Mouse (Mus musculus): ENCODE results near the gene Fancc.

DNA sequence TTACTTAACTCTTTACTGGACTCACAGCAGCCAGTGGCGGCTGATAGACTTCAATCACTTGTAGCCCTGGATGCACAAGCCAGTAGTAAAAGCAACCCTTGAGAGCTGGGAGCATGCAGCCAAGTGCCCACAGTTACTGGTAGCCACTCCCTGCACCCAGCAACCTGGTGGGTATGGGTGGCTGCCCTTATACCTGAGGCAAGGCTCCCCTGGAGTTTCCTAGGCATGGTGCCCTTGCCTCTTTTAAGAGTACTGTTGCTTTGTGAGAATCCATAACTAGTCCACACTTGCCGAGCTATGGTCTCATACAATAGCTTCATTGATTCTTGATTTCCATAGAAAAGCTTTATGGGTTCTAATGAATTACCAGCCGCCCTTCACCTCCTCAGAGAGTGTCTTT, 252.7 kb downstream of the Fancc start:
- TF ChIP-seq CTCF (IDR thresholded peaks at IDR 0.05; ENCODE audit: borderline replicate concordance, insufficient read depth, low read depth, low read length) (no peak), POLR2A (IDR thresholded peaks at IDR 0.05; ENCODE audit: borderline replicate concordance, insufficient read depth, low read length) (no peak)
